Mouse (Mus musculus) MEL (cell line): ENCODE measurements at regions not wholly inside any gene's neighbourhood (a gene's known extent, or its start where the extent isn't known, plus 50 kb on each side); places are given as distances from the start of the nearest gene placed in this dataset.

Source experiments
- DNase-seq: peaks from one replicate; pipeline ENCODE4 v3.0.0; 2011; ENCODE audit warnings: low read depth, low spot score
- H3K27ac ChIP-seq: 2 replicates; pipeline ENCODE4 v1.5.1; 2012; ENCODE audit warnings: low read depth, mild to moderate bottlenecking, control low read depth, low read length, moderate library complexity; ENCODE audit not compliant: control insufficient read depth
- H3K27me3 ChIP-seq, 2 experiments: fragments of 150-350 bp in 1 of 2; sonication (generic) in 1 of 2; 2 replicates each; pipeline ENCODE4 v1.6.1; 2012; ENCODE audit warnings: low read length in 2 of 2, mild to moderate bottlenecking in 2 of 2, improper control_type of control experiment in 1 of 2, moderate library complexity in 1 of 2; ENCODE audit not compliant: insufficient read depth in 2 of 2, control insufficient read depth in 1 of 2
- H3K36me3 ChIP-seq, 2 experiments: 2 replicates each; pipeline ENCODE4 v1.6.1; 2012 to 2014; ENCODE audit warnings: low read length in 2 of 2, improper control_type of control experiment in 1 of 2, inconsistent platforms in 1 of 2, mild to moderate bottlenecking in 1 of 2; ENCODE audit not compliant: insufficient read depth in 2 of 2, control insufficient read depth in 1 of 2
- H3K4me1 ChIP-seq, 2 experiments: fragments of 150-350 bp in 1 of 2; sonication (generic) in 1 of 2; 2 replicates each; pipeline ENCODE4 v1.6.1; 2012; ENCODE audit warnings: low read length in 2 of 2, improper control_type of control experiment in 1 of 2, mild to moderate bottlenecking in 1 of 2; ENCODE audit not compliant: insufficient read depth in 2 of 2, control insufficient read depth in 1 of 2
- H3K4me3 ChIP-seq, 2 experiments: fragments of 150-350 bp in 1 of 2; sonication (generic) in 1 of 2; 2 replicates each; pipeline ENCODE4 v1.5.1; 2012; ENCODE audit warnings: low read depth in 2 of 2, low read length in 2 of 2, mild to moderate bottlenecking in 2 of 2, moderate library complexity in 2 of 2, control low read depth in 1 of 2, improper control_type of control experiment in 1 of 2; ENCODE audit not compliant: control insufficient read depth in 1 of 2, insufficient read depth in 1 of 2
- H3K79me2 ChIP-seq: 2 replicates; pipeline ENCODE4 v1.6.1; 2012; ENCODE audit warnings: mild to moderate bottlenecking, low read length, moderate library complexity; ENCODE audit not compliant: control insufficient read depth, poor library complexity, insufficient read depth
- H3K9ac ChIP-seq: 2 replicates; pipeline ENCODE4 v1.6.1; 2012; ENCODE audit warnings: low read depth, mild to moderate bottlenecking, control low read depth, low read length, moderate library complexity; ENCODE audit not compliant: control insufficient read depth, poor library complexity, severe bottlenecking
- H3K9me3 ChIP-seq: fragments of 150-350 bp; sonication (generic); replicated peaks from 2 replicates; pipeline ENCODE4 v1.6.1; 2012; ENCODE audit warnings: mild to moderate bottlenecking, low read length, improper control_type of control experiment, moderate library complexity; ENCODE audit not compliant: insufficient read depth
- CHD1 ChIP-seq: IDR thresholded peaks from 2 replicates; pipeline ENCODE4 v1.6.1; 2012; ENCODE audit warnings: low read depth, mild to moderate bottlenecking, inconsistent platforms, low read length, improper control_type of control experiment
- CHD2 ChIP-seq: IDR thresholded peaks from 2 replicates; pipeline ENCODE4 v1.6.1; 2011; ENCODE audit warnings: low read length, improper control_type of control experiment
- CTCF ChIP-seq, 3 experiments: IDR thresholded peaks in 2 of 3; conservative IDR thresholded peaks in 1 of 3; 2 replicates each; pipeline ENCODE4 v1.5.1; 2011 to 2012; ENCODE audit warnings: low read length in 3 of 3, low read depth in 2 of 3, mild to moderate bottlenecking in 2 of 3, improper control_type of control experiment in 1 of 3, inconsistent platforms in 1 of 3, mixed read lengths in 1 of 3, moderate library complexity in 1 of 3; ENCODE audit not compliant: control insufficient read depth in 1 of 3, insufficient read depth in 1 of 3, poor library complexity in 1 of 3, severe bottlenecking in 1 of 3
- EP300 ChIP-seq, 2 experiments: IDR thresholded peaks; 2 replicates each; pipeline ENCODE4 v1.6.1; 2011; ENCODE audit warnings: improper control_type of control experiment in 2 of 2, low read length in 2 of 2, low read depth in 1 of 2, mild to moderate bottlenecking in 1 of 2
- GATA1 ChIP-seq: IDR thresholded peaks from 2 replicates; pipeline ENCODE4 v1.6.1; 2011; ENCODE audit warnings: low read depth, low read length, improper control_type of control experiment
- HCFC1 ChIP-seq: IDR thresholded peaks from 2 replicates; pipeline ENCODE4 v1.6.1; 2012; ENCODE audit warnings: low read depth, mild to moderate bottlenecking, inconsistent platforms, low read length, improper control_type of control experiment, moderate library complexity
- JUND ChIP-seq: IDR thresholded peaks from 2 replicates; pipeline ENCODE4 v1.6.1; 2011; ENCODE audit warnings: low read depth, mild to moderate bottlenecking, improper control_type of control experiment, low read length
- MEF2A ChIP-seq: IDR thresholded peaks from 2 replicates; pipeline ENCODE4 v1.6.1; 2014; ENCODE audit warnings: low read depth, mild to moderate bottlenecking, inconsistent platforms, low read length, improper control_type of control experiment; ENCODE audit not compliant: poor library complexity, insufficient replicate concordance, severe bottlenecking; ENCODE audit errors: extremely low read depth
- MXI1 ChIP-seq: IDR thresholded peaks from 2 replicates; pipeline ENCODE4 v1.6.1; 2011; ENCODE audit warnings: mild to moderate bottlenecking, low read depth, low read length, improper control_type of control experiment
- MYB ChIP-seq: IDR thresholded peaks from 2 replicates; pipeline ENCODE4 v1.6.1; 2011; ENCODE audit warnings: mild to moderate bottlenecking, low read depth, low read length, improper control_type of control experiment
- MYC ChIP-seq: IDR thresholded peaks from 2 replicates; pipeline ENCODE4 v1.6.1; 2011; ENCODE audit warnings: low read depth, mild to moderate bottlenecking, low read length, improper control_type of control experiment, moderate library complexity
- NRF1 ChIP-seq: IDR thresholded peaks from 2 replicates; pipeline ENCODE4 v1.6.1; 2014; ENCODE audit warnings: low read depth, mild to moderate bottlenecking, inconsistent platforms, low read length, improper control_type of control experiment, moderate library complexity; ENCODE audit not compliant: poor library complexity, insufficient read depth, severe bottlenecking
- POLR2A ChIP-seq, 2 experiments: IDR thresholded peaks; 2 replicates each; pipeline ENCODE4 v1.6.1; 2011 to 2012; ENCODE audit warnings: low read length in 2 of 2, mild to moderate bottlenecking in 2 of 2, control low read depth in 1 of 2, improper control_type of control experiment in 1 of 2, low read depth in 1 of 2, moderate library complexity in 1 of 2; ENCODE audit not compliant: control insufficient read depth in 1 of 2, insufficient read depth in 1 of 2, poor library complexity in 1 of 2
- POLR2AphosphoS2 ChIP-seq: IDR thresholded peaks from 2 replicates; pipeline ENCODE4 v1.6.1; 2011; ENCODE audit warnings: low read length, improper control_type of control experiment
- RAD21 ChIP-seq: IDR thresholded peaks from 2 replicates; pipeline ENCODE4 v1.6.1; 2011; ENCODE audit warnings: mild to moderate bottlenecking, low read depth, low read length, improper control_type of control experiment
- RCOR1 ChIP-seq: IDR thresholded peaks from 2 replicates; pipeline ENCODE4 v1.6.1; 2012; ENCODE audit warnings: low read depth, mild to moderate bottlenecking, inconsistent platforms, low read length, improper control_type of control experiment
- TCF12 ChIP-seq: IDR thresholded peaks from 2 replicates; pipeline ENCODE4 v1.6.1; 2014; ENCODE audit warnings: low read depth, mild to moderate bottlenecking, inconsistent platforms, low read length, improper control_type of control experiment, moderate library complexity
- UBTF ChIP-seq: IDR thresholded peaks from 2 replicates; pipeline ENCODE4 v1.6.1; 2012; ENCODE audit warnings: low read depth, mild to moderate bottlenecking, inconsistent platforms, low read length, improper control_type of control experiment, moderate library complexity, borderline replicate concordance; ENCODE audit not compliant: insufficient read depth
- USF2 ChIP-seq, 2 experiments: IDR thresholded peaks; 2 replicates each; pipeline ENCODE4 v1.6.1; 2011 to 2012; ENCODE audit warnings: improper control_type of control experiment in 2 of 2, low read length in 2 of 2, borderline replicate concordance in 1 of 2, inconsistent platforms in 1 of 2, low read depth in 1 of 2, mild to moderate bottlenecking in 1 of 2; ENCODE audit not compliant: insufficient read depth in 1 of 2

- Histone ChIP-seq H3K36me3 (no peaks in the 10 kb centered on the region), H3K27ac (no peak overlapping the region), H3K9ac (no peak overlapping the region), H3K27me3 (no peaks in the 10 kb centered on the region), H3K79me2 (no peaks in the 10 kb centered on the region), H3K4me3 (no peak overlapping the region), H3K9me3 (no peaks in the 10 kb centered on the region), H3K4me1 (no peaks in the 10 kb centered on the region)
- no peak for DNase-seq
- TF ChIP-seq MEF2A (no peak), MYB (no peak), RAD21 (no peak), MYC (no peak), USF2 (IDR thresholded peaks at IDR 0.05; ENCODE audit: borderline replicate concordance in 1 of 2, insufficient read depth in 1 of 2, low read depth in 1 of 2, low read length in 2 of 2) (no peak), NRF1 (no peak), POLR2A (IDR thresholded peaks at IDR 0.05; ENCODE audit: control insufficient read depth in 1 of 2, insufficient read depth in 1 of 2, low read depth in 1 of 2, low read length in 2 of 2, poor library complexity in 1 of 2) (no peak)
Measured at GRCm38 (mm10) chr8:53148915-53149314, 362.6 kb upstream of the Aga start.

- DNase-seq = no peak
- H3K9ac ChIP-seq = no peak overlapping the region
- no peak for TF ChIP-seq NRF1
- TF ChIP-seq EP300 (IDR thresholded peaks at IDR 0.05; ENCODE audit: low read depth in 1 of 2, low read length in 2 of 2) = no peak
- no peak for TF ChIP-seq RCOR1
- no peak for TF ChIP-seq MYB
- TF ChIP-seq MXI1 = no peak
- TF ChIP-seq MEF2A = no peak
- no peak for TF ChIP-seq HCFC1
- no peak for TF ChIP-seq POLR2AphosphoS2
- TF ChIP-seq CHD2 = no peak
- TF ChIP-seq GATA1 = no peak
- TF ChIP-seq TCF12 = no peak
- no peak for TF ChIP-seq CHD1
- TF ChIP-seq POLR2A (IDR thresholded peaks at IDR 0.05; ENCODE audit: control insufficient read depth in 1 of 2, insufficient read depth in 1 of 2, low read depth in 1 of 2, low read length in 2 of 2, poor library complexity in 1 of 2) = no peak
- no peak for TF ChIP-seq USF2 (IDR thresholded peaks at IDR 0.05; ENCODE audit: borderline replicate concordance in 1 of 2, insufficient read depth in 1 of 2, low read depth in 1 of 2, low read length in 2 of 2)
- TF ChIP-seq UBTF = no peak
- no peak for TF ChIP-seq JUND
- TF ChIP-seq CTCF (IDR thresholded peaks at IDR 0.05 in 2 of 3, conservative IDR thresholded peaks at IDR 0.05 in 1 of 3; ENCODE audit: control insufficient read depth in 1 of 3, insufficient read depth in 1 of 3, low read depth in 2 of 3, low read length in 3 of 3, poor library complexity in 1 of 3, severe bottlenecking in 1 of 3) = no peak
Measured at GRCm38 (mm10) chr8:53164017-53164416, 347.5 kb upstream of the Aga start.

More at GRCm38 (mm10) chr8:53164017-53164416, 347.5 kb upstream of the Aga start:
- Histone ChIP-seq H3K9me3 (no peaks in the 10 kb centered on the region), H3K27me3 (no peaks in the 10 kb centered on the region), H3K4me3 (no peak overlapping the region), H3K27ac (no peak overlapping the region), H3K4me1 (no peaks in the 10 kb centered on the region), H3K36me3 (no peaks in the 10 kb centered on the region), H3K79me2 (no peaks in the 10 kb centered on the region)
